Mouse (Mus musculus): ENCODE measurements at regions not wholly inside any gene's neighbourhood (a gene's known extent, or its start where the extent isn't known, plus 50 kb on each side); places are given as distances from the start of the nearest gene placed in this dataset.
"Not testable (repeated sequence)": the region's sequence is repeated elsewhere in the genome, so short reads cannot be mapped to it uniquely, and the experiment has no call there.

- no peaks in the 10 kb centered on the region for H3K4me1 ChIP-seq (ENCODE audit: control insufficient read depth in 2 of 2, insufficient read depth in 2 of 2, low read length in 2 of 2, poor library complexity in 1 of 2)
- in situ Hi-C loops (cut with MboI; ENCODE audit: low sequenced_read_pairs in 2 of 2, unreplicated experiment in 2 of 2): no loop called here
- H3K9ac ChIP-seq (ENCODE audit: insufficient read depth, low read depth, low read length, poor library complexity, severe bottlenecking): no peak overlapping the region
- no peaks in the 10 kb centered on the region for H3K9me3 ChIP-seq (ENCODE audit: control insufficient read depth, insufficient read depth, low read depth, low read length)
- no peaks in the 10 kb centered on the region for H3K36me3 ChIP-seq (ENCODE audit: control insufficient read depth, insufficient read depth, low read length, poor library complexity, severe bottlenecking)
- TF ChIP-seq MAFK (IDR thresholded peaks at IDR 0.05; ENCODE audit: insufficient read depth, low read depth, low read length) (no peak), HCFC1 (IDR thresholded peaks at IDR 0.05; ENCODE audit: borderline replicate concordance, insufficient read depth, low read length) (no peak), ZC3H11A (IDR thresholded peaks at IDR 0.05; ENCODE audit: borderline replicate concordance, low read depth, low read length) (no peak), CHD2 (IDR thresholded peaks at IDR 0.05; ENCODE audit: low read depth, low read length) (no peak), ZNF384 (IDR thresholded peaks at IDR 0.05; ENCODE audit: low read depth, low read length) (no peak)
- H3K4me3 ChIP-seq (ENCODE audit: insufficient read depth in 1 of 2, low read depth in 1 of 2, low read length in 2 of 2, poor library complexity in 1 of 2, severe bottlenecking in 1 of 2): no peak overlapping the region
- no peak overlapping the region for H3K27ac ChIP-seq (ENCODE audit: insufficient read depth, low read depth, low read length, poor library complexity, severe bottlenecking)
- DNase-seq (ENCODE audit: low read depth, low spot score): no peak
These were observed 495.6 kb upstream of the Gm9747 start for GRCm38 (mm10) chr1:81737111-81737833.

- H3K9me3 ChIP-seq (ENCODE audit: control insufficient read depth, insufficient read depth, low read depth, low read length): no peaks in the 10 kb centered on the region
- H3K4me3 ChIP-seq (ENCODE audit: insufficient read depth in 1 of 2, low read depth in 1 of 2, low read length in 2 of 2, poor library complexity in 1 of 2, severe bottlenecking in 1 of 2): no peak overlapping the region
- TF ChIP-seq ZC3H11A (IDR thresholded peaks at IDR 0.05; ENCODE audit: borderline replicate concordance, low read depth, low read length) (no peak), CHD2 (IDR thresholded peaks at IDR 0.05; ENCODE audit: low read depth, low read length) (no peak), HCFC1 (IDR thresholded peaks at IDR 0.05; ENCODE audit: borderline replicate concordance, insufficient read depth, low read length) (no peak), ZNF384 (IDR thresholded peaks at IDR 0.05; ENCODE audit: low read depth, low read length) (no peak), MAFK (IDR thresholded peaks at IDR 0.05; ENCODE audit: insufficient read depth, low read depth, low read length) (no peak)
- H3K9ac ChIP-seq (ENCODE audit: insufficient read depth, low read depth, low read length, poor library complexity, severe bottlenecking): no peak overlapping the region
- no peak for DNase-seq (ENCODE audit: low read depth, low spot score)
- in situ Hi-C loops (cut with MboI; ENCODE audit: low sequenced_read_pairs in 2 of 2, unreplicated experiment in 2 of 2): no loop called here
- H3K27ac ChIP-seq (ENCODE audit: insufficient read depth, low read depth, low read length, poor library complexity, severe bottlenecking): no peak overlapping the region
- no peaks in the 10 kb centered on the region for H3K4me1 ChIP-seq (ENCODE audit: control insufficient read depth in 2 of 2, insufficient read depth in 2 of 2, low read length in 2 of 2, poor library complexity in 1 of 2)
- no peaks in the 10 kb centered on the region for H3K36me3 ChIP-seq (ENCODE audit: control insufficient read depth, insufficient read depth, low read length, poor library complexity, severe bottlenecking)
These were observed 494.5 kb upstream of the Gm9747 start for GRCm38 (mm10) chr1:81738384-81738783.

GRCm38 (mm10) chr1:81739392-81739791 lies 493.5 kb upstream of the Gm9747 start:
- H3K4me3 ChIP-seq (ENCODE audit: insufficient read depth in 1 of 2, low read depth in 1 of 2, low read length in 2 of 2, poor library complexity in 1 of 2, severe bottlenecking in 1 of 2): no peak overlapping the region
- in situ Hi-C loops (cut with MboI; ENCODE audit: low sequenced_read_pairs in 2 of 2, unreplicated experiment in 2 of 2): no loop called here
- no peaks in the 10 kb centered on the region for H3K36me3 ChIP-seq (ENCODE audit: control insufficient read depth, insufficient read depth, low read length, poor library complexity, severe bottlenecking)
- no peak overlapping the region for H3K27ac ChIP-seq (ENCODE audit: insufficient read depth, low read depth, low read length, poor library complexity, severe bottlenecking)
- H3K9me3 ChIP-seq (ENCODE audit: control insufficient read depth, insufficient read depth, low read depth, low read length): no peaks in the 10 kb centered on the region
- no peaks in the 10 kb centered on the region for H3K4me1 ChIP-seq (ENCODE audit: control insufficient read depth in 2 of 2, insufficient read depth in 2 of 2, low read length in 2 of 2, poor library complexity in 1 of 2)
- no peak for TF ChIP-seq HCFC1 (IDR thresholded peaks at IDR 0.05; ENCODE audit: borderline replicate concordance, insufficient read depth, low read length)
- no peak for TF ChIP-seq MAFK (IDR thresholded peaks at IDR 0.05; ENCODE audit: insufficient read depth, low read depth, low read length)
- TF ChIP-seq ZNF384 (IDR thresholded peaks at IDR 0.05; ENCODE audit: low read depth, low read length): no peak
- no peak for TF ChIP-seq ZC3H11A (IDR thresholded peaks at IDR 0.05; ENCODE audit: borderline replicate concordance, low read depth, low read length)
- TF ChIP-seq CHD2 (IDR thresholded peaks at IDR 0.05; ENCODE audit: low read depth, low read length): no peak
- no peak for DNase-seq (ENCODE audit: low read depth, low spot score)
- no peak overlapping the region for H3K9ac ChIP-seq (ENCODE audit: insufficient read depth, low read depth, low read length, poor library complexity, severe bottlenecking)

- H3K27ac ChIP-seq (ENCODE audit: insufficient read depth, low read depth, low read length, poor library complexity, severe bottlenecking): no peak overlapping the region
- no peaks in the 10 kb centered on the region for H3K4me1 ChIP-seq (ENCODE audit: control insufficient read depth in 2 of 2, insufficient read depth in 2 of 2, low read length in 2 of 2, poor library complexity in 1 of 2)
- in situ Hi-C loops (cut with MboI; ENCODE audit: low sequenced_read_pairs in 2 of 2, unreplicated experiment in 2 of 2): no loop called here
- H3K4me3 ChIP-seq (ENCODE audit: insufficient read depth in 1 of 2, low read depth in 1 of 2, low read length in 2 of 2, poor library complexity in 1 of 2, severe bottlenecking in 1 of 2): no peak overlapping the region
- no peaks in the 10 kb centered on the region for H3K36me3 ChIP-seq (ENCODE audit: control insufficient read depth, insufficient read depth, low read length, poor library complexity, severe bottlenecking)
- no peak overlapping the region for H3K9ac ChIP-seq (ENCODE audit: insufficient read depth, low read depth, low read length, poor library complexity, severe bottlenecking)
- no peak for DNase-seq (ENCODE audit: low read depth, low spot score)
- no peak for TF ChIP-seq MAFK (IDR thresholded peaks at IDR 0.05; ENCODE audit: insufficient read depth, low read depth, low read length)
- no peak for TF ChIP-seq ZNF384 (IDR thresholded peaks at IDR 0.05; ENCODE audit: low read depth, low read length)
- TF ChIP-seq CHD2 (IDR thresholded peaks at IDR 0.05; ENCODE audit: low read depth, low read length): no peak
- TF ChIP-seq ZC3H11A (IDR thresholded peaks at IDR 0.05; ENCODE audit: borderline replicate concordance, low read depth, low read length): no peak
- no peak for TF ChIP-seq HCFC1 (IDR thresholded peaks at IDR 0.05; ENCODE audit: borderline replicate concordance, insufficient read depth, low read length)
- no peaks in the 10 kb centered on the region for H3K9me3 ChIP-seq (ENCODE audit: control insufficient read depth, insufficient read depth, low read depth, low read length)
These were observed 492.9 kb upstream of the Gm9747 start for GRCm38 (mm10) chr1:81739981-81740380.

- H3K27ac ChIP-seq (ENCODE audit: insufficient read depth, low read depth, low read length, poor library complexity, severe bottlenecking); H3K9ac ChIP-seq (ENCODE audit: insufficient read depth, low read depth, low read length, poor library complexity, severe bottlenecking); DNase-seq (ENCODE audit: low read depth, low spot score); H3K4me1 ChIP-seq (ENCODE audit: control insufficient read depth in 2 of 2, insufficient read depth in 2 of 2, low read length in 2 of 2, poor library complexity in 1 of 2); H3K9me3 ChIP-seq (ENCODE audit: control insufficient read depth, insufficient read depth, low read depth, low read length); H3K36me3 ChIP-seq (ENCODE audit: control insufficient read depth, insufficient read depth, low read length, poor library complexity, severe bottlenecking); H3K4me3 ChIP-seq (ENCODE audit: insufficient read depth in 1 of 2, low read depth in 1 of 2, low read length in 2 of 2, poor library complexity in 1 of 2, severe bottlenecking in 1 of 2); in situ Hi-C loops (cut with MboI; ENCODE audit: low sequenced_read_pairs in 2 of 2, unreplicated experiment in 2 of 2): not testable (repeated sequence)
These were observed 491.0 kb upstream of the Gm9747 start for GRCm38 (mm10) chr1:81741882-81742281.
